Mouse (Mus musculus) cerebellum, adult 2 months (tissue): ENCODE results near the gene Cdk6.

Experiments used
- CTCF ChIP-seq: fragments of 200-500 bp; IDR thresholded peaks from 2 replicates; pipeline ENCODE4 v1.5.1; 2011; ENCODE audit warnings: low read depth, mild to moderate bottlenecking, control low read depth, low read length, moderate library complexity, borderline replicate concordance; ENCODE audit not compliant: insufficient read depth
- POLR2A ChIP-seq: fragments of 200-500 bp; IDR thresholded peaks from 2 replicates; pipeline ENCODE4 v1.6.1; 2011; ENCODE audit warnings: low read length, control low read depth, borderline replicate concordance; ENCODE audit not compliant: insufficient read depth

- TF ChIP-seq POLR2A (no peak), CTCF (no peak)
Measured at GRCm38 (mm10) chr5:3343566-3344080, 2.3 kb downstream of the Cdk6 start.
